Comparison of ENCODE assay signal across 25 mouse cellular contexts in the genomic region with DNA sequence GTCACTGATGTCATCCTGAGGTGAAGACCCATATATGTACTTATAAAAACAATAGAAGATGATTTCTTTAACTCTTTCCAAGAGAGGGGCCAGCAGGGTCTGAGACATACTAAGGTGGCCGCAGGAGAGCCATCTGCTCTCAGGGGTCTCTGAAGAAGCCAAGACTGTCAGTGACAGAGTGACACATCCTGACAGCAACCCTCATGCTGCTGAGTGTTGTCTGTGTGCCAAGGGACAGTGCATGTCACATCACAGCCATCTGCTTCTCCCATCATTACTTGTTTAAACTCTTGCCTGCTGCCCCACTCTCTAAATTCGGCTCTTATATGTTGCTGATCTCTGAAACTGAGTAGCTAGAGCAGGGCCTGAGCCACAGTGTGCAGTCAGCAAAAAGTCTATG. TPM values are rescaled to one million over a fixed set of nuclear protein-coding genes. Genes with fewer than 3 reads are reported as not detected.
DNase-seq lines count a peak whose midpoint lies in the region; ATAC-seq and TF ChIP-seq lines count a peak whose summit lies in the region.
"Had no signal": no experiment of that assay in that cellular context is flagged by ENCODE, and none has a peak within 500 bp of the region (broad histone marks: within the 10 kb centered on the region; RNA-seq: fewer than 3 reads in every experiment).

No protein-coding gene starts in this region.

- no peak overlapping the region for H3K4me2 ChIP-seq in hindbrain, embryonic 15.5 days
- H3K4me2 ChIP-seq in hindbrain, embryonic 13.5 days, result no peak overlapping the region
- no peak overlapping the region for H3K4me2 ChIP-seq in midbrain, postnatal 0 days (ENCODE audit: low read depth, low read length, poor library complexity, severe bottlenecking)
- H3K4me2 ChIP-seq: embryonic facial prominence, embryonic 13.5 days; forebrain, embryonic 13.5 days; liver, embryonic 15.5 days; lung, embryonic 15.5 days; neural tube, embryonic 12.5 days had no signal

- no peaks in the 10 kb centered on the region for H3K79me2 ChIP-seq in heart, adult 2 months (replicated peaks; ENCODE audit: control insufficient read depth, insufficient read depth, low read length)

- TF ChIP-seq POLR2A in heart, adult 2 months (IDR thresholded peaks at IDR 0.05; ENCODE audit: insufficient read depth, low read depth, low read length), result no peak

- H3K9ac ChIP-seq in heart, adult 2 months (ENCODE audit: low read depth, low read length), result no peak overlapping the region
- H3K9ac ChIP-seq in hindbrain, embryonic 15.5 days, result no peak overlapping the region
- no peak overlapping the region for H3K9ac ChIP-seq in hindbrain, embryonic 13.5 days
- no peak overlapping the region for H3K9ac ChIP-seq in midbrain, postnatal 0 days (replicated peaks; ENCODE audit: low read length, poor library complexity, severe bottlenecking)
- H3K9ac ChIP-seq: embryonic facial prominence, embryonic 13.5 days; forebrain, embryonic 13.5 days; liver, embryonic 15.5 days; lung, embryonic 15.5 days; neural tube, embryonic 12.5 days had no signal

- DNase-seq in cerebellum, postnatal 14 days, result peak; percentile 77 to 82
- DNase-seq in cerebellum, adult 18-20 months, result no peak
- DNase-seq in heart, embryonic 10.5 days (ENCODE audit: low spot score), result no peak
- no peak for DNase-seq in heart, adult 2 months
- peak; percentile 54 for DNase-seq in midbrain, postnatal 0 days (ENCODE audit: low spot score)
- no peak for DNase-seq in midbrain, embryonic 10.5 days (ENCODE audit: low spot score)
- DNase-seq: adrenal gland, postnatal 14 days; embryo, embryonic 11 days; gastrocnemius, postnatal 25 days; kidney, postnatal 25 days; liver; lung, postnatal 36 days; midbrain, embryonic 14.5 days; right cerebral cortex, postnatal 14 days had no signal

- no peak for TF ChIP-seq EP300 in heart, adult 2 months (IDR thresholded peaks at IDR 0.05; ENCODE audit: insufficient read depth, low read depth, low read length)

- no peaks in the 10 kb centered on the region for H3K36me3 ChIP-seq in heart, embryonic 10.5 days
- H3K36me3 ChIP-seq in heart, adult 2 months (ENCODE audit: control insufficient read depth, insufficient read depth, low read length), result peaks cover 15% of the 10 kb centered on the region
- no peaks in the 10 kb centered on the region for H3K36me3 ChIP-seq in hindbrain, embryonic 15.5 days
- no peaks in the 10 kb centered on the region for H3K36me3 ChIP-seq in hindbrain, embryonic 13.5 days
- no peaks in the 10 kb centered on the region; the same call in 1 of the 2 replicates for H3K36me3 ChIP-seq in midbrain, postnatal 0 days (ENCODE audit: insufficient read depth, low read length)
- no peaks in the 10 kb centered on the region for H3K36me3 ChIP-seq in midbrain, embryonic 10.5 days
- H3K36me3 ChIP-seq: embryonic facial prominence, embryonic 13.5 days; liver, embryonic 15.5 days; lung, embryonic 15.5 days; neural tube, embryonic 12.5 days had no signal

- H3K4me1 ChIP-seq in heart, embryonic 10.5 days, result peaks cover 74% of the 10 kb centered on the region
- peaks cover 14% of the 10 kb centered on the region for H3K4me1 ChIP-seq in heart, adult 2 months (ENCODE audit: control insufficient read depth, insufficient read depth, low read length)
- peaks cover 26% of the 10 kb centered on the region for H3K4me1 ChIP-seq in hindbrain, embryonic 15.5 days (replicated peaks)
- H3K4me1 ChIP-seq in hindbrain, embryonic 13.5 days (replicated peaks), result peaks cover 29% of the 10 kb centered on the region
- H3K4me1 ChIP-seq in midbrain, postnatal 0 days (ENCODE audit: insufficient read depth, low read length), result no peaks in the 10 kb centered on the region
- 0 out of 2 replicates have a peak, but pooled peaks cover 6% of the 10 kb centered on the region for H3K4me1 ChIP-seq in midbrain, embryonic 10.5 days
- H3K4me1 ChIP-seq: forebrain, embryonic 13.5 days; liver, embryonic 15.5 days; megakaryocyte, embryonic 14.5 days had no signal

- no peaks in the 10 kb centered on the region for H3K9me3 ChIP-seq in heart, embryonic 10.5 days
- no peaks in the 10 kb centered on the region for H3K9me3 ChIP-seq in hindbrain, embryonic 15.5 days
- H3K9me3 ChIP-seq in hindbrain, embryonic 13.5 days, result no peaks in the 10 kb centered on the region
- no peaks in the 10 kb centered on the region for H3K9me3 ChIP-seq in midbrain, postnatal 0 days (ENCODE audit: low read length)
- H3K9me3 ChIP-seq in midbrain, embryonic 10.5 days (replicated peaks), result no peaks in the 10 kb centered on the region
- H3K9me3 ChIP-seq: embryonic facial prominence, embryonic 13.5 days; forebrain, embryonic 13.5 days; liver, embryonic 15.5 days; lung, embryonic 15.5 days; neural tube, embryonic 12.5 days had no signal

- peak overlapping the region; percentile 6; the same call in 1 of the 2 replicates for H3K27ac ChIP-seq in heart, embryonic 10.5 days
- H3K27ac ChIP-seq in heart, adult 2 months, result no peak overlapping the region
- no peak overlapping the region for H3K27ac ChIP-seq in hindbrain, embryonic 15.5 days (replicated peaks)
- no peak overlapping the region for H3K27ac ChIP-seq in hindbrain, embryonic 13.5 days
- H3K27ac ChIP-seq in midbrain, postnatal 0 days (ENCODE audit: low read depth, low read length), result no peak overlapping the region
- H3K27ac ChIP-seq in midbrain, embryonic 10.5 days (replicated peaks), result no peak overlapping the region
- H3K27ac ChIP-seq: embryonic facial prominence, embryonic 13.5 days; forebrain, embryonic 13.5 days; liver, embryonic 15.5 days; lung, embryonic 15.5 days; neural tube, embryonic 12.5 days; stomach, postnatal 0 days had no signal

- ATAC-seq in hindbrain, embryonic 15.5 days (ENCODE audit: low FRiP score, low read depth), result peak; percentile 52; the same call in 1 of the 2 replicates
- no peak for ATAC-seq in hindbrain, embryonic 13.5 days (ENCODE audit: low FRiP score)
- ATAC-seq in midbrain, postnatal 0 days (ENCODE audit: low FRiP score), result no peak
- ATAC-seq: intestine, postnatal 0 days had no signal

- no peak overlapping the region for H3K4me3 ChIP-seq in heart, embryonic 10.5 days
- H3K4me3 ChIP-seq in heart, adult 2 months, result no peak overlapping the region
- H3K4me3 ChIP-seq in hindbrain, embryonic 15.5 days, result no peak overlapping the region
- H3K4me3 ChIP-seq in hindbrain, embryonic 13.5 days, result no peak overlapping the region
- H3K4me3 ChIP-seq in midbrain, postnatal 0 days (ENCODE audit: low read depth, low read length), result no peak overlapping the region
- H3K4me3 ChIP-seq in midbrain, embryonic 10.5 days, result no peak overlapping the region
- H3K4me3 ChIP-seq: embryonic facial prominence, embryonic 13.5 days; erythroblast, embryonic 14.5 days; forebrain, embryonic 13.5 days; liver, embryonic 15.5 days; lung, embryonic 15.5 days; megakaryocyte, embryonic 14.5 days; neural tube, embryonic 12.5 days had no signal

- 65% methylated on average over 2 of the region's 2 CpGs for WGBS in heart, embryonic 10.5 days
- 53% methylated on average over 2 of the region's 2 CpGs for WGBS in heart, adult 2 months
- 69% methylated on average over 2 of the region's 2 CpGs for WGBS in hindbrain, embryonic 15.5 days
- WGBS in hindbrain, embryonic 13.5 days, result 81% methylated on average over 2 of the region's 2 CpGs
- whole genome bisulfite sequencing in midbrain, postnatal 0 days, result 78% methylated on average over 2 of the region's 2 CpGs
- 76% methylated on average over 2 of the region's 2 CpGs for WGBS in midbrain, embryonic 10.5 days

- H3K27me3 ChIP-seq in heart, embryonic 10.5 days (ENCODE audit: insufficient read depth, poor library complexity, severe bottlenecking), result no peaks in the 10 kb centered on the region
- no peaks in the 10 kb centered on the region for H3K27me3 ChIP-seq in heart, adult 2 months (ENCODE audit: control insufficient read depth, insufficient read depth, low read length)
- no peaks in the 10 kb centered on the region for H3K27me3 ChIP-seq in hindbrain, embryonic 15.5 days
- H3K27me3 ChIP-seq in hindbrain, embryonic 13.5 days, result no peaks in the 10 kb centered on the region
- H3K27me3 ChIP-seq in midbrain, postnatal 0 days (ENCODE audit: insufficient read depth, low read length), result no peaks in the 10 kb centered on the region
- no peaks in the 10 kb centered on the region for H3K27me3 ChIP-seq in midbrain, embryonic 10.5 days (ENCODE audit: low read depth, poor library complexity, severe bottlenecking)
- H3K27me3 ChIP-seq: embryonic facial prominence, embryonic 13.5 days; forebrain, embryonic 13.5 days; liver, embryonic 15.5 days; lung, embryonic 15.5 days; megakaryocyte, embryonic 14.5 days; neural tube, embryonic 12.5 days had no signal

- TF ChIP-seq CTCF in heart, adult 2 months (IDR thresholded peaks at IDR 0.05), result no peak
- no peak for TF ChIP-seq CTCF in midbrain, postnatal 0 days (IDR thresholded peaks at IDR 0.05)

- intact Hi-C loops in heart, adult 2 months (cut with DNase I), result no loop called here

RNA-seq across cellular contexts. Expression of a gene that starts 45.8 kb away (rescaled TPM):
- polyA plus RNA-seq in heart, embryonic 10.5 days (2016; fragmentation: Nextera tagmentation; extraction: Ambion mirVana), result 92.5 and 153 TPM in 2 replicates
- 100 to 1,000 TPM; 156 to 164 TPM for total RNA-seq in heart, adult 2 months (2021)
- polyA plus RNA-seq in heart, adult 2 months (2012; rRNA removed), result 90.7 and 107 TPM in 2 replicates
- 66.2 and 77.3 TPM in 2 replicates for polyA plus RNA-seq in hindbrain, embryonic 15.5 days (2015; fragmentation: Nextera tagmentation; extraction: Ambion mirVana)
- 42.6 and 43.3 TPM in 2 replicates for polyA plus RNA-seq in hindbrain, embryonic 13.5 days (2015; fragmentation: Nextera tagmentation; extraction: Ambion mirVana)
- total RNA-seq in midbrain, postnatal 0 days (2014; rRNA removed), result 62.1 and 66.5 TPM in 2 replicates
- 70.3 and 72.1 TPM in 2 replicates for polyA plus RNA-seq in midbrain, postnatal 0 days (2015; fragmentation: Nextera tagmentation; extraction: Ambion mirVana)
- polyA plus RNA-seq in midbrain, embryonic 10.5 days (2016; fragmentation: Nextera tagmentation; extraction: Ambion mirVana), result 2.5 and 3.8 TPM in 2 replicates
- polyA plus RNA-seq: erythroblast, embryonic 14.5 days had no signal

Comparison
In these comparisons a context has a peak if more than half of its experiments do, and no peak if none do; other contexts are left out.
1. DNase-seq: peak in cerebellum, postnatal 14 days (2 of 2) and midbrain, postnatal 0 days (single experiment); none in cerebellum, adult 18-20 months (0 of 2), heart, embryonic 10.5 days (single experiment), heart, adult 2 months (0 of 2) and midbrain, embryonic 10.5 days (single experiment).